Mouse (Mus musculus) mouse trophoblast stem cell (cell line): ENCODE data around the gene Olfr56.

Experiments
- in situ Hi-C, 2 experiments: fragments of 300-500 bp; cut with MseI, MboI; formaldehyde crosslinking; loops; 2 replicates in 1 of 2; 3 replicates in 1 of 2; pipeline ENCODE4 v1.15.1; 2025

The Olfr56 gene

DNA sequence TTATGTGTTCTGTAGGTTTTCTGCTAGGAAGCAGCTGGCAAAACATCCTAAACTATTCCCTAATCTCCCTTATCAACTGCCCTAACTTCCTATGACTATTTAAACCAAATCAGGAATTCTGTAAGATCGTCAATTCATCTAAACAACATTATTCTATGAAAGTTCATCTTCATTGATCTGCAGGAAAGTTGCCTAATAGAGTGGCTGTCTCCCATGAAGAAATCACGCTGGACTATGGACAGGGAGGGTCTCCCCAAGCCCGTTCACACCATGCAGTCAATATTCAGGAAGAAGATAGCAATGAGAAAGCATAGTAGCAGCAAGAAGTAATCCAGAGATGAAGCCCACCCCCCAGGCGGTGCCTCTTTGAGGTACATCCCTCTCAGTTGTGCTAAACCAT is 112.5 kb downstream of the Olfr56 start:
- in situ Hi-C loops, result loop anchor here in 1 of 2 experiments (10.0 kb wide), 1 partner anchor 96 kb away; the partner anchor contains the start of genes Gm12185 and Tgtp1

DNA sequence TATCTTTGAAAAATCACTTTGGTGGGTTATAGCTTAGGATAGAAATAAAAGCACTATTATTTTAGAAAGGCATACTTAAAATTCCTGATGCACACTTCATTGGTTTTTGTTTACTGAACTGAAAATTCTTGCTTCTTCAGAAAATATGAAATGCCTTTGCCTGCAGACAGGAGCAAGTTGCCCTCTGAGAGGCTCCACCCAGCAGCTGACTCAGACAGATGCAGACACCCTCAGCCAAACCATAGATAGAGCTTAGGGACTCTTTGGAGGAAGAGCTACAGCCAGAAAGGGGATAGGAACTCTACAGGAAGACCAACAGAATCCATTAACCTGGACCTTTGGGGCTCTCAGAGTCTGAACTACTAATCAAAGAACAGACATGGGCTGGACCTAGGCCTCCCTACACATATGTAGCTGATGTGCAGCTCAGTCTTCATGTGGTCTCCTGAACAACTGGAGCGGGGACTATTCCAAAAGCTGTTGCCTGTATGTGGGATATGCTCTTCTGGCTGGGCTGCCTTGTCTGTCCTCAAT is 113.4 kb downstream of the Olfr56 start:
- in situ Hi-C loops, result loop anchor here in 1 of 2 experiments (10.0 kb wide), 1 partner anchor 97 kb away; the partner anchor contains the start of genes Gm12185 and Tgtp1

DNA sequence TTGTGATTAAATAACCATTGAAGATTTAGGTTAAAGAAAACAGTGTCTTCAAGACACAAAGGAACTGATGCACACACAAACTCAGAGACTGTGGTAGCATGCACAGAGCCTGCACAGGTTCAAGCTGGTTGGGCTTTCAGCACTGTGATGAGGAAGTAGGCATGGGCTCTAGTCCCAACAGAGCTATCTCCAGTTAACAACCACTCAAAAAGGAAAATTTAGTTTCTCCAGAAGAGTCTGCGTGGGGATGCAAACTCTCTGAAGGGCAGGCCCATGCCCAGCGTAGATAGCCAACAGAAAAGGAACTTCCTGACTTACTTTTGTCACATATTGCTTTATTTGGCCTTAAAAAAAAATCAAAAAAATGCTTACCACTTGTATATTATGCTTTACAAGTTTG is 114.1 kb downstream of the Olfr56 start:
- in situ Hi-C loops, result loop anchor here in 1 of 2 experiments (10.0 kb wide), 1 partner anchor 98 kb away; the partner anchor contains the start of genes Gm12185 and Tgtp1

DNA sequence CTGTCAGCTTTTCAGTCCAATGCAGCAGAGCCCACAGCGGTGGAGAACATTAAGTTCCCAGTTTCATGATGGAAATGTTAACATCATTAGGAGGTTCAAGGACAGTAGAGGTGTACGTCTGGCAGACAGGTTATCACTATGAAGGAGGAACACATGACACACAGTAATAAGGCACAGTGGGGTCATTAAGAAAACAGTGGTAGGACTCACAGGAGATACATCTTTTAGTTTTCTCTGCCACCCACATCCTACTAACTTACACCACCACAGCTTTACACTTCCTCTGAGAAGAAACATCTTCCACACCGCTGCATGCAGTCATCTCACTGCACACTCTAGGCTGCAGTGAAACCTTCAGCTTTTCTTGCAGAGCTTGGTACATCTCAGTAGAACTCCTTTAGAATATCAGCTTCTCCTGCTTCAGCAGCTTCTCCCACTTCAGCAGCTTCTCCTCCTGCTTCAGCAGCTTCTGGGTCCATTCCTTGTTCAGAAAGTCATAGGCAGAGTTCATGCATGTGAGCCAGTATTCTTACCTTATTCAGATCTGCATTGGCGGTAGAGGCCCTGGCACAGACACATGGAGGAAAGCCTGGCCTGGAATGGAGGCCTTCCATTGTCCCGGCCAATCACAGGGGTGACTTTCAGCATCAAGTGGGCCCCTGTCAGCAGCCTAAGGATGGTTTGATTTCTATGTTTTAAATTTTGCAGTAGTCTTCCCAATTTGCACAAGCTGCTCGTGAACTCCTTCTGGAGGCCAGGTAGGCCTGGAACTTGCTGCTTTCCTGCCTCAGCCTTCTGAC is 115.4 kb downstream of the Olfr56 start:
- in situ Hi-C loops, result loop anchor here in 1 of 2 experiments (10.0 kb wide), 1 partner anchor 99 kb away; the partner anchor contains the start of genes Gm12185 and Tgtp1

DNA sequence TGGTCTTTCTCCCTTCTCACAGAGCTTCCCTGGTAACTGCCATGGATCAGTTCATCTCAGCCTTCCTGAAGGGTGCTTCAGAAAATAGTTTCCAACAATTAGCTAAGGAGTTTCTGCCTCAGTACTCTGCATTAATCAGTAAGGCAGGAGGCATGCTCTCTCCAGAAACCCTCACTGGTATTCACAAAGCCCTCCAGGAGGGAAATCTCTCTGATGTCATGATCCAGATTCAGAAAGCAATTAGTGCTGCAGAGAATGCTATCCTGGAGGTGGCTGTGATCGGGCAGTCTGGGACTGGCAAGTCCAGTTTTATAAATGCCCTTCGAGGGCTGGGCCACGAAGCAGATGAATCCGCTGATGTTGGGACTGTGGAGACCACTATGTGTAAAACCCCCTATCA is 116.7 kb downstream of the Olfr56 start:
- in situ Hi-C loops, result loop anchor here in 1 of 2 experiments (10.0 kb wide), 1 partner anchor 101 kb away; the partner anchor contains the start of genes Gm12185 and Tgtp1

DNA sequence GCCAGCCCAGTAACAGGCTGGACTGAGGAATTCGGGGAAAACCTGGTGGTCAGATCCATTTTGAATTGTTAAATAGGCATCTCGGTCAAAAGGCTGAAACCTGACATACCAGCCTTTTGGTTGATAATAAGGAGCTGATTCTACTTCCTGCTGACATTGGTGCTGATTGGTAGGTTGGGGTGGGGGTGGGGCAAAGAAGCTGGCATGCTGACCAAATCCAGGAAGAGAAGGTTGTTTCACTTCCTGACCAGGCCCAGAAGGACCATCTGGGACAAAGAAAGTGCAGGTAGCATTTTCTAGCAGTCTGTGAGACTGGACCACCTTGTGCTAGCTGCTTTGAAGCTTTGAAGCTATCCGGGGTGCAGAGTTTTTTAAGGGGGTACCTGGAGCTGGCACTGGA is 121.7 kb downstream of the Olfr56 start:
- in situ Hi-C loops, result loop anchor here (5.0 kb wide), 2 partner anchors 223 to 228 kb away; partner anchors contain the start of gene Irgm1 (in 1 of the 2)

DNA sequence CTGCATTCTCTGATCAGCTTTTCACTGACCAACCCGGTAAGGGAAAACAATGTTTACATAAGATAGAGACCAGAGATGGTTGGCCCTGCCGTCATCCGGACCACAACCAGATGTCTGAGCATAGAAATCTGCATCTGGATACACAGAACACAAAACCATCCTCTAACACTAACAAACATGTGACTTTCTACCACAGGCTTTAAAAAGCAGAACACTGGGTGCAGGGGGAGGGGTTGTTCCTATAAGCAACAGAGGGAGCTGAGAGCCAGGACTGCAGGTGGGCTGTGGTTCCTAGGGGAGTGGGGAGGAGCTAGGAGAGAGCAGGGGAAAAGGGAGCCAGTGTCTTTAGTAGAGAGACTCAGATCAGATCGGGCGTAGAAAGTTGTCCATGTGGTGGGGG is 122.8 kb downstream of the Olfr56 start:
- in situ Hi-C loops, result loop anchor here (5.0 kb wide), 2 partner anchors 224 to 229 kb away; partner anchors contain the start of gene Irgm1 (in 1 of the 2)

DNA sequence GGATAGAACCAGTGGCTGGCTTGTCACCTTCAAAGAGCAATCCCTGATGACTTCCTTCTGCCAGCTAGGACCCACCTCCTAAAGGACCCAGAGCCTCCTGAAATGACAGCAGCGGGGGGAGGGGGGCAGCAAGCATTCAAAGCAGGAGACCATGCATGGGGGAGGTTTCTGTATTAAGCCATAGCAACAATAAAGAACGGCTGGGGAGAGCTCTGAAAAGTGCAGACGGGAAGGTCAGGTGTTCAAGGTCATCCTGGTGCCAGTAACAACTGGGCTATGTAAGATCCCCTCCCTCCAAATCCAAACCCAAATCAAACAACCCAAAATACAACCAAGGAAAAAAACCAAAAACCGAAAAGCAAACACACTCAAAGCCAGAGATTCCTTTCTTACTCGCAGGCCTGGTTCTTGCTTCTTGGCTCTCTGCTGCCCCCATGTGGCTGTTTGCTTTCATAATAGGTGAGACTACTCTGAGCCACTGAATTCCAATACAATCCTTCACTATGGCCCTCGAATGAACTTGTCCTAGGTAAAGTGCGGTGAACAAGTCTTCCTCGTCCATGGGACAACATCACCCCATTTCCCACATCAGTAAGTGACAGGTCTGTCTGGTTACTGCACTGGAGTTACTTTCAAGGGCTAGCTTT is 124.5 kb downstream of the Olfr56 start:
- in situ Hi-C loops, result loop anchor here (5.0 kb wide), 2 partner anchors 226 to 231 kb away; partner anchors contain the start of gene Irgm1 (in 1 of the 2)

DNA sequence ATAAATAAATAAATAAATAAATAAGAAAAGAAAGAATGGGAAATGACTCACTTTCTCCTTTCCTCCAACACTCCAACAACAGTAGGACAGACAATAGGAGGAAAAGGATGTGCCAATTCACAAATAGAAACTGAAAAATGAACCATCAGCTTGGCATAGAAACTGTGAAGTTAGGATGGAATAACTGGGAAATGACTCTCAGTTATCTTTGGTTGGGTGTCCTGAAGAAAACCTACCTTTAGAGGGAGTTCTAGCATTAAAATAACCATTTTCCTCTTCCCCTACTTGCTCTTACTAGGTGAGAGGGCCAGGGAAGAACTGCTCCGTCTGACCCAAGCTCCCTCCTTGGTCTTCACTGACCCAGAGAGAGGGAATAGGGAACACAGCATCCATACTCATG is 127.1 kb downstream of the Olfr56 start:
- in situ Hi-C loops, result loop anchor here in 1 of 2 experiments (5.0 kb wide), 1 partner anchor 318 kb away; no protein-coding TSS in a partner anchor

DNA sequence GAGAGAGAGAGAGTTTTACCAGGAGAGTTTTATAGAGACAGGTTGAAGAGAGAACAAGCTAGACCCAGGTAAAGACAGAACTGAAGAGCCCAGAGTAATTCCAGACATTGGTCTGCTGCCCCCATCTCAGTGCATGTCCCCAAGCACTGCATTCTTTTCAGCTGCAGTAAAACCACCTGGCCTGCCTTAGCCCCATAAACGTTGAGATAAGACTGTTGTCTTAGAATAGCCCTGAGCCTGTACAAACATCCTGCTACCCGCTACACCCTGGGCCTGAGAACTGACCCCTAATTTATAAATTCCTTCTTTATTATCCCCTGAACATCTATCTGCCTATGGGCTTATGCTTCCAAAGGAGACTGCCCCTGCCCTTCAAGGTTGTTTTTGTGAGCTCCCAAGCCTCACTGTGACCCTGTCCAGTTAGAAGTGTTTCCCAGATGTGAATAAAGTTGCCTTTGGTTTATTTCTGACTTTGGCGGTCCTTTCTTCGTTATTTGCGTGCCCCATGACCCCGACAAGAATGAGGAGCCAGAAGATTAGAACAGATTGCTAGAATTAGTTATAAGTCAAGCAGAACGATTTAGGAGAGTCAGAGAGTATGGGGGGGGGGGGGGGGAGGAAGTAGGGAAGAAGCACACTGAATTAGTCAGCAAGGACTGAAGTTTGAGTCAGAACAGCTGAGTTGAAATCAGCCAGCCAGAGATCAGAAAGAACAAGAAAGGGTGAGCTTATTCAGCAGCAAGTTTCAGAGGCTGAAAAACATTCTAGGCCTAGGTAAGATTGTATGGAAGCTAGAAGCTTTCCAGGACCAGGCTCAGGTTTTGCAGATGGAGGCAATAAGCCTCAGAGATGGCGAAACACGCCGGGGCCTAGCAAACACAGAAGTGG is 129.2 kb downstream of the Olfr56 start:
- in situ Hi-C loops, result loop anchor here in 1 of 2 experiments (5.0 kb wide), 1 partner anchor 321 kb away; no protein-coding TSS in a partner anchor

DNA sequence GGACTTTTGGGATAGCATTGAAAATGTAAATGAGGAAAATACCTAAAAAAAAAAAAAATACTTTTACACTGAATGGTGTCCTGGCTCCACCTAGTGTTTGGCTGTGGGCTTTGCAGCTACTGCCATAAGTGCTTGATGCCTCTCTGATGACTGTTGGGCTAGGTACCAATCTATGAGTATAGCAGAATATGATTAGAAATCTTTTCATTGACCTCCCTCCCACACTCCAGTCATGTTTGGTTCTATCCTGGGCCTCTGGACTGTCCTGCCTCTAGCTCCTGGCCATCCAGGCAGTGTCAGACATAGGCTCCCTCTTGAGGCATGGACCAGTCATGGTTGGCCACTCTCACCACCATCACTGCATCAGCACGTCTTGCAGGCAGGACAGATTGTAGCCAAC is 130.1 kb downstream of the Olfr56 start:
- in situ Hi-C loops, result loop anchor here in 1 of 2 experiments (5.0 kb wide), 1 partner anchor 322 kb away; no protein-coding TSS in a partner anchor

DNA sequence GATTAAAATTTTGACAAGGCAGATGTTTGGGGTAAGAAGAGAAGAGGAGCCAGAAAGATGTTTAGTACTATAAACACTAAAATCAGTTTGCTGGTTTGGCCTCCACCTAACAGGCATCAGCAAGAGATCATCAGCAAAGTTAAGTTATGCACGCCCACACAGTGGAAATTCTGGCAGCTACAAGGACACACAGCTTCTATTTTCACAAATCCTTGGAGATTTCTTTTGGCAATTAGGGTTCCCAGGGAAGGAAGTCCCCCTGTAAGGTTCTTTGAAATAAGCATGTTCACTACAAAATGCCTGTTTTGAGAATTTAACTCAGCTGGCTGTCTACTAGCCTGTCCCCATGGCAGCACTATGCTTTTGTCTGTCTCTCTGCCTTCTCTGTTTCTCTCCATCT is 132.3 kb downstream of the Olfr56 start:
- in situ Hi-C loops, result no loop called here

DNA sequence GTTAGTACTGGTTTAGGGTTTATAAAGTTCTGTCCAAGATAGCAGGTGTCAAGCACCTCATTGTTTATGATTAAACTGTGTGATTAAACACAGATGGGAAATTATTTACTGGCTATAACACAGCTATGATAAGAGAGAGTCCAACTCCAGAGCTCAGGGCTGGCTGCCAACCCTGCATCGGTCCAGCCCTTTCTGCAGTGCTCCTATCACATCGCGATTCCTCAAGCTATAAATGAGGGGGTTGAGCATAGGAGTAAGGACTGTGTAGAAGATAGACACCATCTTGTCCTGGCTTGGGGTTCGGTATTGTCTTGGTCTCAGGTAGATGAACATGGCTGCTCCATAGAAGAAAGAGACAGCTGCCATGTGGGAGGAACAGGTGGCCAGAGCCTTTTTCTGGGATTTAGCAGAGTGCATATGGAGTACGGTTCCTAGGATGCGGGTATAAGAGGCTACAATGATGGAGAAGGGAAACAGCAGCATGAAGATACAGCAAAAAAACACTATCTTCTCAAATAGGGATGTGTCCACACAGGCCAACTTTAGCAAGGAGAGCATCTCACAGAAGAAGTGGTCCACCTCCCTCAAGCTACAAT is 134.0 kb downstream of the Olfr56 start:
- in situ Hi-C loops, result no loop called here

DNA sequence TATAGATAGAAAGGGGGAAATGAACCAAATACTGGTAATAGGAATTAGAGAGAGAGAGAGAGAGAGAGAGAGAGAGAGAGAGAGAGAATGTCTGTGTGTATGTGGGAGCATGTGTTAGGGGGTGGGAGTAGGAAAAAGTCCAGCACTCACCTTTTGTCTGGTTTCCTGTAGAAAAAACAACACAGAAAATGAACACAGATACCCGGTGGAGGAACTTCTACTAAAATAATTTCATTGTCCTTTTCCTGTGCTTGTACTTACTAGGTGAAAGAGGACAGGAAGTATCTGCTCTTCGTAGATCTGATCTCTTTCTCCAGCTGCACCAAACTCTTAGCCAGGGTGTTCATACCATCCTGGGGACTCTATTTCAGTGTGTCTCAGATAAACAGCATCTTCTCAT is 135.5 kb downstream of the Olfr56 start:
- in situ Hi-C loops, result no loop called here

DNA sequence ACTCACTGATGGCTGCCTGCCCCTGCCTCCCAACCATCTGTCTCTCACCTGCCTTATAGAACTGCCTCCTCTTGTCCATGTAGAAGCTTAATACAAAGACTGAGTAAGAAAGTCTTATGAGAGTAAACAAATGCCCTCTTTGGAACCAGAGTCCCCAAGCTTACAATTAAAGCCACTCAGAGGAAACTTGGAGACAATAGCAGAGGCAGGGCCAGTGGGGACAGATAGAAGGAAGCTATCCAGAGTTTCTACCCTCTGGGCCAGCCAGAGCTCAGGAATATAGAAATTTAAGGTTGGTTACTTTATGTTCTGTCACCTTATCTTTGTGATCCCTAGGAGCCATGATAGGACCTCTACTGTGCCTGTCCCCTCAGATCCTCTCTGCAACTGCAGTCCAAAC is 136.1 kb downstream of the Olfr56 start, which contains the start of gene Olfr1396:
Olfr1396 (minus strand) TSS at position 101 of the 400 bp plus-strand sequence.
- in situ Hi-C loops, result no loop called here

DNA sequence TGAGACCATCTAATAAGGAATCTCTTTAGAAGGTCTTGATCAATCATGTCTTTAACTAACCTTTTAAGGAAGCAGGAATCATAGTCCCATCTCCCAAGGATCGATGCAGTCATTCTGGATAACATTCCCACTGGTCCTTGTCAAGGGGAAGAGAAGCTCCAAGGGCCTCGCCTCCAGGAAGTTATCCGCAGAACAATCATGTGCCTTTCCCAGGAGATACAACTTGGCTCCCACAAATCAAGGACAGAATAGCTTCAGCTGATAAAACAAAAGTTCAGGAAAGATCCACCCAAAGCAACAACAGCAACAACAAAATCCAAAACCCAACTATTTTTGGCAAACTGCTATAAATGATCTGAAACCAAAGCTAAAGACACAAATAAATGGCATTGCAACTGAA is 140.9 kb downstream of the Olfr56 start:
- in situ Hi-C loops, result no loop called here

DNA sequence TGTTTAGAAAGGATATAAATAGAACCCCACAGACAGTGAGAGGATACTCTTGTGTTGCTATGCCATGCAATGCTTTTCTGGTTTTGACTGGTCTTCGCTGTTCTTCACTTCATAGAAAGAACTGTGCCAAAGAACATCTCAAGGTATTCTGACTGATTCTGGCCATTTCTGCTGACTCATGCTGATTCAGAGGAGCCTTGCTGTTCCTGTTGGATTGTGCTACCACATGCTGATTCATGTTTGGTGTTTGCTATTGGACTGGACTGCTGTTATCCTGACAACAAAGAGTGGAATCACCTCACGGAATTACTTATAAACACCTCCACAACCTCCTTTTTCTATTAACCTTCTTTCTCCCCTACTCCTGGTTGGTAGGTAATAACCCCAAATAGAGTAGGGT is 145.5 kb downstream of the Olfr56 start:
- in situ Hi-C loops, result no loop called here

DNA sequence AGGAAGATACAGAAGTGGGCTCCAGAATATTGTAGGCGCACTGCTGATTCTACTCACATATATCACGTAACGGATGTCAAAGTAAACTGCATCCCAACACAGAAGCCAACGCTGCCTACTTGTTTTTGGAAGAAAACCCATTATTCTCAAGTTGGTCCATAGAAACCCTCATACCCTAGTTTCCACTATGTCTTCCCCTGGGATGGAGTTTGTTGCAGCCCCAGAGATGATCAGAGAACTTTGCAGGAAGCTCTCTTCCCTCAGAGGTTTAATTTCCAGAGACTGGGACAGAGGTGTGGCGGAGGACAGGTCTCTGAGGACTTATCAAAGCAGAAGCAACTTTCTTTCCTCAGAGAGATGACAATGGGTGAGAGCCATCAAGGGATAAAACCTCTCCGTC is 163.3 kb downstream of the Olfr56 start, which contains the start of gene Olfr1395:
Olfr1395 (plus strand) TSS at position 301 of the 400 bp plus-strand sequence.
- in situ Hi-C loops, result no loop called here

DNA sequence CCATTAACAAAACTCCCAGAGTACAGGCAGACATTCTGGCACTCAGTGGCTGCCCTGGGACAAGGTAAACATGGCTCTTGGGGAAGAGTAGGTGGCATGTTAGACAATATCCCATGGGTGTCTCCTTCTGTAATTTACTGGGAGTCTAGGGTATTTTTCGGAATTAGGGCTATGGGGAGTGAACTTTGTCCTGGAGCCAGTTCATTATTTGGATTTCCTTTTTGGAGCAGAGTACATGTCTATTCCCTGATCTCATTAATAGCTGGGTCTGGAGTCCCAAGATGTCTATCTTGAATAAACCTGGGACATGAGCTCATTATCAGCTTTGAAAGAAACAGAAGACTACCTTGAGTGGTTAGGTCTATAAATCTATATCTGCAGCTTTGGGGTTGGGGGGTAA is 175.4 kb downstream of the Olfr56 start, which contains the start of gene Olfr1394:
Olfr1394 (plus strand) TSS at position 301 of the 400 bp plus-strand sequence.
- in situ Hi-C loops, result no loop called here
